Mouse (Mus musculus): ENCODE measurements around the gene S100a3.

- TF ChIP-seq POLR2A (IDR thresholded peaks at IDR 0.05; ENCODE audit: control insufficient read depth, extremely low read depth, insufficient read depth, low read length, poor library complexity) (no peak), CTCF (IDR thresholded peaks at IDR 0.05; ENCODE audit: borderline replicate concordance, control insufficient read depth, extremely low read depth, insufficient read depth, low read length, poor library complexity) (no peak)
Measured at GRCm38 (mm10) chr3:90605049-90605448, 44.7 kb downstream of the S100a3 start.
